Mouse (Mus musculus): ENCODE measurements around the gene Atp6ap1l. TPM values are rescaled to one million over a fixed set of nuclear protein-coding genes. Genes with fewer than 3 reads are reported as not detected.

Atp6ap1l gene
- total RNA-seq, 2 experiments from 2014 or later: 0.49 to 0.69 TPM

Other genes with a start within 250 kb of the Atp6ap1l start
- 100 to 1,000 TPM; 165 to 185 TPM for gene Rps23, start 17.6 kb upstream of the Atp6ap1l start, total RNA-seq (2021)